Mouse (Mus musculus): ENCODE results near the gene Pxn. TPM values are rescaled to one million over a fixed set of nuclear protein-coding genes. Genes with fewer than 3 reads are reported as not detected.

Gene Pxn
- total RNA-seq, 2 experiments from 2014 or later: 34.1 to 42.2 TPM

GRCm38 (mm10) chr5:115548501-115549285 lies 42.2 kb downstream of the Pxn start:
- no peak for DNase-seq (ENCODE audit: low spot score in 2 of 2)

DNA sequence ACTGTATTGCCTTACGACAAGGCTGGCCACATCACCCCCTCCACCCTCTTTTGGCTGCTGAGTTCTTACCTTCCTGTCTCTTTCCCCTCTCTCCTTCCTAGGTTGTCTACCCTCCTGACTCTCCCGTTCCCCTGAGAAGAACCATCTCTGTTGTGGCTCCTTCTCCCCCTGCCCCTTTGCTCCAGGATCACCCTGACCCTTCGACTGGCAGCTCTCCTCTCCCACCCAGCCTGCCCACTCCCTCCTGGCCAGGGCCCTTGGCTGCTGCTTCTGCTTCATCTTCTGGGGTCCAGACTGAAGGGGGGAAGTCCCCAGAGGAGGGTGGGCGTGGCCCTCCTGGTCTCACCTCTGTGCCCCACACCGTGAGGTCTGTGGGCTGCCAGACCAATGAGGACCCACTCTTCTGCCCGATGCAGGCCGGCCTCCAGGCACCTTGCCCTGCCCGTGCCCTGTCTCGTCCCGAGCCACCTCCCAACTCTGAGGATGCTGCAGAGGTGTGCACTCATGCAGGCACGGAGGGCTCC lies 44.1 kb downstream of the Pxn start:
- no peak for DNase-seq (ENCODE audit: low spot score in 2 of 2)

DNA sequence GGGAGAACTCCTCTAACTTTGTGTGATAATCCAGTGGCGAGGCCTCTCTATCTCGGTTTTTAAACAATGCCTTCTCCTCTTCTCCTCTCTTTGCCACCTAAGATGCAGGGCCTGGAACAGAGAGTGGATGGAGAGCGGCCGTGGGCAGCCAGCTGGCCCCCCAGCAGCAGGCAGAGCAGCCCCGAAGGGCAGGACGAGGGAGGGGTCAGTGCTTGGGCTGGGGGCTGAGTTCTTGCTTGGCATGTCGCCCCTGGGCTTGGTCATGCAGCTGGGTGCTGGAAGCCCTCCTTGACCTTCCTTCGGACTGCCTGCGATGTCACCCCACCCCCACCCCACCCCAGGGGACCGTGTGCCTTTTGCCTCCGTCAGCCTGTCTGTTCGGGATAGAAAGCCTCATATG lies 44.9 kb downstream of the Pxn start:
- DNase-seq (ENCODE audit: low spot score in 2 of 2): no peak

DNA sequence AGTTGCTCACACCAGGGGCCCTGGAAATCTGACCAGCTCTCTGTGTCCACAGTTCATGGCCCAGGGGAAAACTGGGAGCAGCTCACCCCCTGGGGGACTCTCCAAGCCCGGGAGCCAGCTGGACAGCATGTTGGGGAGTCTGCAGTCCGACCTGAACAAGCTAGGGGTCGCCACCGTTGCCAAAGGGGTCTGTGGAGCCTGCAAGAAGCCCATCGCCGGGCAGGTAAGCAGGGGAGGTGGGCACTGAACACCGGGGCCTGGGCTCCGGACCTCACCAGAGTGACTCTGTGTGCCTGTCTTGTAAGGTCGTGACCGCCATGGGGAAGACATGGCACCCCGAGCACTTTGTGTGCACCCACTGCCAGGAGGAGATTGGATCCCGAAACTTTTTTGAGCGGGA lies 45.3 kb downstream of the Pxn start:
- no peak for DNase-seq (ENCODE audit: low spot score in 2 of 2)

DNA sequence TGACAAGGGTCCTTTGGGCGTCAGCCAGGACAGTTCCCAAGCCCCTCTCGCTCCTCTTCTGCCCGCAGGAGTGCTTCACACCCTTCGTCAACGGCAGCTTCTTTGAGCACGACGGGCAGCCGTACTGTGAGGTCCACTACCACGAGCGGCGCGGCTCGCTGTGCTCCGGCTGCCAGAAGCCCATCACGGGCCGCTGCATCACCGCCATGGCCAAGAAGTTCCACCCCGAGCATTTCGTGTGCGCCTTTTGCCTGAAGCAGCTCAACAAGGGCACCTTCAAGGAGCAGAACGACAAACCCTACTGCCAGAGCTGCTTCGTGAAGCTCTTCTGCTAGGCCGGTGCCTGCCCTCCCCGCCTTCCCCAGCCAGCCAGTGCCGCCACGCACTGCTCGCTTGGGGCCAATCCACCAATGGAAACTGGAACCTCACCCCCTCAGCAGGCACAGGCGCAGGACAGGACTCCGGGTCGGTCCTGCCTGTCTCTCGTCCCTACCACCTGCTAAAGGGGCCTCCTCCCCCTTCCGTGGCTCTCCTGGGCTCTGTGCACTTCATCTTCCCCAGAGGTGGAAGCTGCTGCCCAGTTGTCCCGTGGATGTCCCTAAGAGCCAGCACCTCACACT lies 47.4 kb downstream of the Pxn start:
- DNase-seq (ENCODE audit: low spot score in 2 of 2): no peak

- no peak for DNase-seq (ENCODE audit: low spot score in 2 of 2)
Observed at GRCm38 (mm10) chr5:115554536-115555291, 48.2 kb downstream of the Pxn start.

DNA sequence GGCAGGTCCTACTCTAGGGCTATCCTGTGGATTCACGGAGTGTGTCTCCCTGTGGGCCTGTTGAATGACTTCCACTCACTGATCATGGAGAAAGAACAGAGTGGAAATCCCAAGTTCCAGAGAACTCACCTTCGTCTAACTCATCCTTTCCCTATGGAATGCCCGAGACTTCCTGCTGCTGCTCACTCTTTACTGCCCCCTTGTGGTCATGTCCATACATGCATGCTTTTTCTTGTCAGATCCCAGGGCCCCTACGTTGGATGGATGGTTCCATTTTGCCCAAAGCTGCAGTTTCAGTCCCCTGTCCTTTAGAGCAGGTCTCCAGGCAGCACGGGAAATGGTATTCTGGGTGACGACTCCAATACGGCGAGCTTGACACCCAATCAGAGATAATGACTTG lies 49.7 kb downstream of the Pxn start:
- DNase-seq (ENCODE audit: low spot score in 2 of 2): peak; percentile 66 to 80

GRCm38 (mm10) chr5:115558182-115558794 lies 51.8 kb downstream of the Pxn start:
- DNase-seq (ENCODE audit: low spot score in 2 of 2): no peak

DNA sequence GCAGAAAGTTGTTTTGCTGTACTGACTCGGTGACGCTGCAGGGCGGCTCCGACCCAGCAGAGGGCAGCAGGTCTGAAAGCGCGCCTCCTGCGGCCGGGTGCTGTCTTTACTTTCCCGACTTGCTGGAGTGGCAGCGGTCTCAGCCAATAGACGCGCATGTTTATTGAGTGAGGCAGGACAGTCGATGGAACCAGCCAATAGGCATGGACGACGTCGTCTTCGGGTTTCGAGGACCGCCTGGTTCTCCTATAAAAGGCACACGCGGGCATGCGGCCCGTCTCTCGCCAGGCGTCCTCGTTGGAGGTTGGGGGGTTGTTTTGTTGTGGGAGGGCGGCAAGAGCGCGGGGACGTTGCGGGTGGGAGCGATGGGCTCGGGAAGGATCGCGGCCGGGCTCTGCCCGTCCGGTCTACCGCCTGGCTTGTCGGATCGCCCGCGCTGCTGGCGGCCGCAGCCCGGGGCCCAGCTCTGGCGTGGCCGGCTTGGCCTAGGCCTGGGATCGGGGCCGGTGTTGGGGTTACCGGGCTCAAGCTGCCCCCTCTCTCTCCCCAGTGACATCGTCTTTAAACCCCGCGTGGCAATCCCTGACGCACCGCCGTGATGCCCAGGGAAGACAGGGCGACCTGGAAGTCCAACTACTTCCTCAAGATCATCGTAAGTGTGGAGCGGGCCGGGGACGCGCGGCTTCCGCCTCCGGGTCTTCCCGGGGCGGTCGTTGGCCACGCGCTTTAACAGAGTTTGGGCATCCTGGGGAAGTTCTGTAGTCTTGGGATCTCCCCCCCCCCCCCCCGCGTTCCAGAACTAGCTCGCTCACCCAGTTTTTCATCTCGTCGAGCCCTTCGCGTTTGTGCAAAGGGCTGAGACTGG lies 53.0 kb downstream of the Pxn start, which contains the start of gene Rplp0:
TSS of gene Rplp0 (plus strand) at position 231 of the 865 bp plus-strand sequence.
- peak; percentile 99 to 100 for DNase-seq (ENCODE audit: low spot score in 2 of 2)

DNA sequence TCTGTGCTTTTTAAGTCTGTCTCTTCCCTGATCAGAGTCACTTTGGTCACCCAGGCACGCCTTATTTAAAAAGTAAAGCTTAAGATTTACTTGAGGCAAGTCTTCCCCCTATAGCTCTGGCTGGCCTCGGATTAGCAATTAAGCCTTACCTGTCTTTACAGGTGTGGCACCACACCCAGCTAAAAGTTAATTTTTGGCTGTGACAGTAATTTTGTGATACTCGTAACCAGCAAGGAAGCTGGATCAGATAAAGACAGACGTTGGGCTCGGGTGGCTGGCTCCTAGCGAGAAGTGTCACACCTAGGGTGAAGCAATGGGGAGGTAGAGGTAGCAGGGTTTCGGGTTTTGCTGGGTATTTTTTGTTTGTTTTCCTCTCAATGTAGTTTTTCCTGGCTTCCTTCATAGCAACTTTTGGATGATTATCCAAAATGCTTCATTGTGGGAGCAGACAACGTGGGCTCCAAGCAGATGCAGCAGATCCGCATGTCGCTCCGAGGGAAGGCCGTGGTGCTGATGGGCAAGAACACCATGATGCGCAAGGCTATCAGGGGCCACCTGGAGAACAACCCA lies 53.9 kb downstream of the Pxn start:
- DNase-seq (ENCODE audit: low spot score in 2 of 2): no peak

GRCm38 (mm10) chr5:115563771-115564585 lies 57.5 kb downstream of the Pxn start:
- DNase-seq (ENCODE audit: low spot score in 2 of 2): no peak

DNA sequence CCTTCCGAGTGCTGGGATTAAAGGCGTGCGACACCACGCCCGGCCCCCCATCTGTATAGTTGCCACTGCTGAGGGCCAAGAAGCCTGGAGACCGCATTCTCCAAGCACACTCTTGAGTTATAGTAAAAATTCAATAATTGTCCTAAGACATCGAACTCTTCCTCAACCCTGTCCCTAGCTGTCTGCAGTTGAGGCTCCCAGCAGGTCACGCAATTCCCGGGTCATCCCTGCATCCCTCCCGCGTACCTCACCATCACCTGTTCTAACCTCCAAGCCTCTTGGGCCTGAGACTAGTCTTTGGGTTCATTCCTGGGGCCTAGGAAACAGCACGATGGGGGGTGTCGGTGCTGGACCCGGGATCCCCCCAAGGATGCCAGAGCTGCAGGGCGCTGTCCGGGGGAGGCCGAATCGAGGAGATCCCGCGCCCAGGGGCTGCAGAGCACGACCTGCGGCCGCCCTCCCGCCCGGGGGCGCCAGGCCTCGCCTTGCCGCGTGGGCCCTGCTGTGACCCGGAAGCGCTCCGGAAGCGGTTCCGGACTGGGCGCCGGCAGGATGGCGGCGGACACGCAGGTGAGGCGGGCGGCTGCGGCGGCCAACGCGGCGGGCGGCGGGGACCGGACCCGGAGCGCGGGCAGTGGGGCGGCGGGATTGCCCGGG lies 58.4 kb downstream of the Pxn start, which contains the start of gene Gcn1l1:
TSS of gene Gcn1l1 (plus strand) at position 518 of the 657 bp plus-strand sequence.
- peak; percentile 81 to 83 for DNase-seq (ENCODE audit: low spot score in 2 of 2)

DNA sequence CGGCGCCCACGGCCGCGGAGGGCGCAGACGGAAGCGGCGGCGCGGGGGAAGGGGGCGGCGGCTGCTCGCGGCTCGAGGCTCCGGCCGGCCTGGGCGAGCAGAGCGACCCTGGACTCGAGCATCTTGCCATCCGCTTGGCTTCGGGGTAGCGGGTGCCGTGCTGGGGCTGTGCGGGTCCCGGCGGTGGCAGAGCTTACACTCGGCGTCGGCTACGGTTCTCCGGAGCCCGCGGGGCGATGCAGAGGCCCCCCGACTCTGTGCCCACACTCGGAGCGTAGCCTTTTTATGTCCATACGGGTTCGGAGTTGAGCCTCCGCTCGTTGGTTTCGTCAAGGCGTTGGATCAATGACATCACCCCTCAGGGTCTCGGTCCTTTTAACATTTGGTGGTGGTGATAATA lies 58.9 kb downstream of the Pxn start:
- DNase-seq (ENCODE audit: low spot score in 2 of 2): no peak

DNA sequence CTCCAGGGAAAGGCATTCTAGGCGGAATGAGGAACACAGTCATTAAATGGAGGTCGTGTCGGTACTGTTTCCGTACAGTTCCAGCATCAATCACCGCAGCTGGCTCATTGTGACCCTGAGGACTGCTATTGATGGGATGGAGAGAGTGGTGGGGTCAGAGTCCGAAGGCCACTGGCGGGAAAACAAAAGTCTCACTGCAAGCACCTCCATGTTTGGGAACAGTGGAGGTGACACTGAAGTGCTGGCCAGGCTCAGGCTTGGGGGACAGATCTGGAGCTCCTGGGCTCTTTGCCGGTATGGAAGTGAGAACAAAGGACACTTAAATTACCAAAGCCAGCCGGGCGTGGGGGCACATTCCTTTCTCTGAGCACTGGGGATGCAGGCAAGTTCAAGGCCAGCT lies 62.2 kb downstream of the Pxn start:
- DNase-seq (ENCODE audit: low spot score in 2 of 2): no peak

GRCm38 (mm10) chr5:115569308-115569707 lies 62.8 kb downstream of the Pxn start:
- DNase-seq (ENCODE audit: low spot score in 2 of 2): no peak

- no peak for DNase-seq (ENCODE audit: low spot score in 2 of 2)
Observed at GRCm38 (mm10) chr5:115569721-115570120, 63.2 kb downstream of the Pxn start.

DNA sequence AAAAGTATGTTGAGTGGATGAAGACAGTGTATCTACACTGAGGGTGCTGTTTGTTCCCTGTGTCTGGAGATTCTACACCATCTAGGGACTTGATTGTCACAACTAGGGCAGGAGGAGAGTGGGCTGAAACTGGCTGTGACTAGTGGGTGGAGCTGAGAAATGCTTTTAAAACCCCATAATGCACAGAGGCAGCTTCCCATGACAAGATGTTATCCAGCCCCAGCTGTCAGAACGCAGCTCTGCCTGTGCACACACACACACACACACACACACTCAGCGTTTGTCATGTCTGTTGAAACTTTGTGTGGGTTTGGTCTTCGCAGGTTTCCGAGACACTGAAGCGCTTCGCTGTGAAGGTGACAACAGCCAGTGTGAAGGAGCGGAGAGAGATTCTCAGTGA lies 64.6 kb downstream of the Pxn start:
- no peak for DNase-seq (ENCODE audit: low spot score in 2 of 2)
